Mouse (Mus musculus) brain, embryonic 14.5 days (tissue): ENCODE measurements around the gene Ccr4.

ENCODE experiments used
- CTCF ChIP-seq: fragments of 200-500 bp; IDR thresholded peaks from 2 replicates; pipeline ENCODE4 v1.5.1; 2012; ENCODE audit warnings: inconsistent platforms, mild to moderate bottlenecking, moderate library complexity, borderline replicate concordance; ENCODE audit not compliant: insufficient read depth, insufficient read length; ENCODE audit errors: extremely low read depth
- POLR2A ChIP-seq: fragments of 200-500 bp; IDR thresholded peaks from 2 replicates; pipeline ENCODE4 v1.6.1; 2012; ENCODE audit warnings: mild to moderate bottlenecking, inconsistent platforms, borderline replicate concordance; ENCODE audit not compliant: poor library complexity, insufficient read depth, insufficient read length, severe bottlenecking; ENCODE audit errors: extremely low read depth

DNA sequence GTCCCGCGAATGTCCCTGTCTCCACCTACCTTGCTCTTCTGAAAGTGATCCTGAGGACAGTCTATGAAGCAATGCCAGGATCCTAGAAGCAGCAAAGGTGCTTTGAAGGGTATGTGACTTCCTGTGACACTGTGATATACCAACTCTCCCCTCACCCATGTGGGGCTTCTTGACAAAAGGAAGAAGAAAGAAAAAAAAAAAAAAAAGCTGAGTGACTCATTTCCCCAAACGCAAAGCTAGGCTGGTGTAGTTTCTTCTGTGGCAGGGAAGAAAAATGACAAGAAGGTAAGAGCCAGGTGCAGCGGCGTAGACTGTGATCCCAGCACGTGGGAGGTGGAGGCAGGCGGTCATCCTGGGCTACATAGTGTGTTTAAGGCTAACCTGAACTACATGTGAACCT, 8.2 kb downstream of the Ccr4 start:
- TF ChIP-seq POLR2A (no peak), CTCF (no peak)
